ENCODE assay signal across 8 mouse cellular contexts in the genomic region with DNA sequence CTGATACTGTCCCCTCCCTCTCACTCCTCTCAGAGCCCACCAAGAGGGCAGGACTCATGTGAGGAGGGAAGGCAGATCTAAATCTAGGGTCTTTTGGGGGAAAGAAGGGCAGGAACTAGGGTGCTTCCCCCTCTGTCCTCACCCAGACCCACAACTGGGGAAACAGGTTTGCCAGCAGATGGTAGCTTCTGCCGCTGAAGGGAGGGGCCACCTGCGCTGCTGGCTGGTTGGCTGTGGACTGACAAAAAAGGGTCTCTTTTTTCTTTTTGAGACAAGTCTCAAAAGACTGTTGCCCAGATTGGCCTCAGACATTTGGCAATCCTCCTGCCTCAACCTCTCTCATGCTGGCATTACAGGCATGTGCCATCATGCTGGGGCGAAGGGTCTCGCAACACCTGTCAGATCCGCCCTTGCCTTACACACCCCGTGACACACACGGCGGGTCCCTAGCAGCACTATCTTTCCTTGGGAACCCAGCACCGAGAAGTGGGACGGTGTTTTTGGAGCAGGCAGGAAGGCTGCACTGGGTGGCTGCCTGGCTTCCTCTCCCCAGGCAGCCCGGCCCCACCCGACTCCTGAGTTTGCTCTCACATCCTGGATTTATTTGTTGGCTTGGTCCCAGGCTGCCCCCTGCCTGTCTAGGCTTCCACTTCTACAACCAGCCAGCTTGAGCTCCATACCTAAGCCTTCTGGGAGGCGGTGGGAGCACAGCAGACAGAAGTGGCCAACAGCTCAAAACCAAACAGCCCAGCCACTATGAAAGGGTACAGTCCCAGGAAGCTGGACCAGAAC. TPM values are rescaled to one million over a fixed set of nuclear protein-coding genes. Genes with fewer than 3 reads are reported as not detected.
DNase-seq lines count a peak whose midpoint lies in the region; ATAC-seq and TF ChIP-seq lines count a peak whose summit lies in the region.

No protein-coding gene starts in this region.

- ATAC-seq in kidney, embryonic 16.5 days (ENCODE audit: low FRiP score, low TSS enrichment): no peak

- H3K79me2 ChIP-seq in macrophage (ENCODE audit: inconsistent target): peaks cover 64% of the 10 kb centered on the region

- peak overlapping the region; percentile 9; the same call in 1 of the 2 replicates for H3K9ac ChIP-seq in ES-E14 (ENCODE audit: insufficient read depth, low read depth, low read length, poor library complexity, severe bottlenecking)
- peak overlapping the region; percentile 33; the same call in 1 of the 2 replicates for H3K9ac ChIP-seq in kidney, embryonic 16.5 days (replicated peaks; ENCODE audit: low read length)

- H3K9me3 ChIP-seq in ES-E14 (ENCODE audit: control insufficient read depth, insufficient read depth, low read depth, low read length): no peaks in the 10 kb centered on the region
- no peaks in the 10 kb centered on the region for H3K9me3 ChIP-seq in heart, embryonic 10.5 days
- no peaks in the 10 kb centered on the region for H3K9me3 ChIP-seq in kidney, embryonic 16.5 days (ENCODE audit: low read length)

- peak overlapping the region; percentile 13 to 23; a peak in 2 of 4 replicates for H3K4me3 ChIP-seq in ES-E14 (ENCODE audit: insufficient read depth in 1 of 2, low read depth in 1 of 2, low read length in 2 of 2, poor library complexity in 1 of 2, severe bottlenecking in 1 of 2)
- H3K4me3 ChIP-seq in heart, embryonic 10.5 days: peak overlapping the region; percentile 84
- peak overlapping the region; percentile 63 for H3K4me3 ChIP-seq in kidney, embryonic 16.5 days (ENCODE audit: low read length)
- peak overlapping the region; percentile 55 for H3K4me3 ChIP-seq in macrophage (ENCODE audit: inconsistent target)

- peaks cover 3 to 12% of the 10 kb centered on the region in 2 experiments; a peak in 2 of 4 replicates for H3K4me1 ChIP-seq in ES-E14 (ENCODE audit: control insufficient read depth in 2 of 2, insufficient read depth in 2 of 2, low read length in 2 of 2, poor library complexity in 1 of 2)
- H3K4me1 ChIP-seq in heart, embryonic 10.5 days: peaks cover 58% of the 10 kb centered on the region
- H3K4me1 ChIP-seq in kidney, embryonic 16.5 days (ENCODE audit: insufficient read depth, low read length): peaks cover 23% of the 10 kb centered on the region

- no peaks in the 10 kb centered on the region for H3K36me3 ChIP-seq in ES-E14 (ENCODE audit: control insufficient read depth, insufficient read depth, low read length, poor library complexity, severe bottlenecking)
- no peaks in the 10 kb centered on the region for H3K36me3 ChIP-seq in heart, embryonic 10.5 days
- no peaks in the 10 kb centered on the region for H3K36me3 ChIP-seq in kidney, embryonic 16.5 days (ENCODE audit: insufficient read depth, low read length)
- H3K36me3 ChIP-seq in macrophage (ENCODE audit: inconsistent target): no peaks in the 10 kb centered on the region

- H3K27ac ChIP-seq in ES-E14 (ENCODE audit: insufficient read depth, low read depth, low read length, poor library complexity, severe bottlenecking) (no peak overlapping the region), macrophage (peak overlapping the region; percentile 16)
- peak overlapping the region; percentile 90 for H3K27ac ChIP-seq in heart, embryonic 10.5 days
- H3K27ac ChIP-seq in kidney, embryonic 16.5 days (ENCODE audit: low read length): no peak overlapping the region

- peak; percentile 52 to 61 for DNase-seq in adrenal gland, adult (ENCODE audit: inconsistent age in 2 of 2, low spot score in 1 of 2)
- no peak for DNase-seq in adrenal gland, adult 8-10 months
- no peak for DNase-seq in ES-E14 (ENCODE audit: low read depth, low spot score)
- DNase-seq in heart, embryonic 10.5 days (ENCODE audit: low spot score): no peak
- DNase-seq in thymus, postnatal 36 days: peak; percentile 66 to 78
- DNase-seq in spleen, postnatal 4 days (ENCODE audit: low spot score in 2 of 2): no peak

- in situ Hi-C loops in ES-E14 (cut with MboI; ENCODE audit: low sequenced_read_pairs in 2 of 2, unreplicated experiment in 2 of 2): no loop called here

- peak overlapping the region; percentile 80 for H3K4me2 ChIP-seq in kidney, embryonic 16.5 days (replicated peaks; ENCODE audit: low read depth, low read length)

- WGBS in heart, embryonic 10.5 days: 27% methylated on average over 13 of the region's 13 CpGs
- whole genome bisulfite sequencing in kidney, embryonic 16.5 days: 25% methylated on average over 13 of the region's 13 CpGs
- 7% methylated on average over 13 of the region's 13 CpGs for WGBS in macrophage (ENCODE audit: missing documents)

- H3K27me3 ChIP-seq in heart, embryonic 10.5 days (ENCODE audit: insufficient read depth, poor library complexity, severe bottlenecking): peaks cover 30% of the 10 kb centered on the region
- no peaks in the 10 kb centered on the region for H3K27me3 ChIP-seq in kidney, embryonic 16.5 days (ENCODE audit: insufficient read depth, low read length)

TF ChIP-seq in ES-E14, 5 proteins besides CTCF, POLR2A, EP300 and RAD21:
- no peak for TF ChIP-seq MAFK (IDR thresholded peaks at IDR 0.05; ENCODE audit: insufficient read depth, low read depth, low read length)
- TF ChIP-seq ZNF384 (IDR thresholded peaks at IDR 0.05; ENCODE audit: low read depth, low read length): no peak
- TF ChIP-seq ZC3H11A (IDR thresholded peaks at IDR 0.05; ENCODE audit: borderline replicate concordance, low read depth, low read length): no peak
- no peak for TF ChIP-seq HCFC1 (IDR thresholded peaks at IDR 0.05; ENCODE audit: borderline replicate concordance, insufficient read depth, low read length)
- TF ChIP-seq CHD2 (IDR thresholded peaks at IDR 0.05; ENCODE audit: low read depth, low read length): no peak

RNA-seq across cellular contexts. Expression of a gene that starts 1.8 kb away (rescaled TPM):
- total RNA-seq in adrenal gland, adult 8-10 months (2022): 10 to 100 TPM in 2 of 4 experiments, 1 to 10 TPM in 2; 7.7 to 18.1 (median 13.1) TPM
- 13.6 and 24.1 TPM in 2 replicates for total RNA-seq in ES-E14 (2012; rRNA removed)
- 2.4 and 3.1 TPM in 2 replicates for polyA plus RNA-seq in heart, embryonic 10.5 days (2016; fragmentation: Nextera tagmentation; extraction: Ambion mirVana)
- polyA plus RNA-seq in kidney, embryonic 16.5 days (2015; fragmentation: Nextera tagmentation; extraction: Ambion mirVana): 4.8 and 5.0 TPM in 2 replicates
- 100 to 1,000 TPM in 12 of 26 experiments, 10 to 100 TPM in 13, 1 to 10 TPM in 1; 6.2 to 170 (median 78.6) TPM for total RNA-seq in macrophage (2018; cell fraction: chromatin; rRNA removed)
- total RNA-seq in macrophage (2018; cell fraction: cytosol; rRNA removed): 10 to 100 TPM in 22 of 26 experiments, 1 to 10 TPM in 4; 7.3 to 21.7 (median 15.4) TPM
- 10 to 100 TPM in 23 of 26 experiments, 1 to 10 TPM in 3; 6.0 to 71.7 (median 37.9) TPM for total RNA-seq in macrophage (2018; cell fraction: nucleus; rRNA removed)
- polyA plus RNA-seq in macrophage (2018): 8.6 to 16.6 TPM (median 14.0 TPM) in 3 replicates

RNA-seq across cellular contexts. Expression of a gene that starts 4.2 kb away (rescaled TPM):
- 10 to 100 TPM; 62.7 to 77.9 (median 68.5) TPM for total RNA-seq in adrenal gland, adult 8-10 months (2022)
- 79.9 and 82.2 TPM in 2 replicates for total RNA-seq in ES-E14 (2012; rRNA removed)
- 159 and 189 TPM in 2 replicates for polyA plus RNA-seq in heart, embryonic 10.5 days (2016; fragmentation: Nextera tagmentation; extraction: Ambion mirVana)
- 154 and 155 TPM in 2 replicates for polyA plus RNA-seq in kidney, embryonic 16.5 days (2015; fragmentation: Nextera tagmentation; extraction: Ambion mirVana)
- total RNA-seq in macrophage (2018; cell fraction: chromatin; rRNA removed): 100 to 1,000 TPM in 17 of 26 experiments, 10 to 100 TPM in 9; 46.5 to 229 (median 117) TPM
- total RNA-seq in macrophage (2018; cell fraction: cytosol; rRNA removed): 100 to 1,000 TPM; 104 to 201 (median 145) TPM
- 100 to 1,000 TPM in 17 of 26 experiments, 10 to 100 TPM in 9; 43.2 to 258 (median 124) TPM for total RNA-seq in macrophage (2018; cell fraction: nucleus; rRNA removed)
- polyA plus RNA-seq in macrophage (2018): 80.9 to 152 TPM (median 147 TPM) in 3 replicates

RNA-seq across cellular contexts. Expression of a gene that starts 27.9 kb away (rescaled TPM):
- total RNA-seq in adrenal gland, adult 8-10 months (2022): 10 to 100 TPM; 15.5 to 19.1 (median 16.3) TPM
- 65.5 and 83.8 TPM in 2 replicates for total RNA-seq in ES-E14 (2012; rRNA removed)
- 28.5 and 32.3 TPM in 2 replicates for polyA plus RNA-seq in heart, embryonic 10.5 days (2016; fragmentation: Nextera tagmentation; extraction: Ambion mirVana)
- 60.0 and 61.4 TPM in 2 replicates for polyA plus RNA-seq in kidney, embryonic 16.5 days (2015; fragmentation: Nextera tagmentation; extraction: Ambion mirVana)
- total RNA-seq in macrophage (2018; cell fraction: chromatin; rRNA removed): 1 to 10 TPM in 20 of 26 experiments, not detected in 6; 1.3 to 8.1 (median 3.5) TPM
- 1 to 10 TPM in 25 of 26 experiments, under 1 TPM in 1; 0.95 to 2.8 (median 1.6) TPM for total RNA-seq in macrophage (2018; cell fraction: cytosol; rRNA removed)
- 1 to 10 TPM in 23 of 26 experiments, under 1 TPM in 2, not detected in 1; 0.67 to 7.7 (median 1.9) TPM for total RNA-seq in macrophage (2018; cell fraction: nucleus; rRNA removed)
- 0.95 to 4.3 TPM (median 2.3 TPM) in 3 replicates for polyA plus RNA-seq in macrophage (2018)

Comparison
In these comparisons a context has a peak if more than half of its experiments do, and no peak if none do; other contexts are left out.
1. DNase-seq: peak in adrenal gland, adult (2 of 2) and thymus, postnatal 36 days (2 of 2); none in adrenal gland, adult 8-10 months (single experiment), ES-E14 (single experiment), heart, embryonic 10.5 days (single experiment) and spleen, postnatal 4 days (0 of 2).
2. H3K27ac ChIP-seq: peak in heart, embryonic 10.5 days (single experiment) and macrophage (single experiment); none in ES-E14 (single experiment) and kidney, embryonic 16.5 days (single experiment).
3. H3K4me3 ChIP-seq: peak in every context shown above with its lines; median percentile 84 in heart, embryonic 10.5 days; 63 in kidney, embryonic 16.5 days; 55 in macrophage; 18 in ES-E14.